Mouse (Mus musculus): ENCODE results near the gene Ctss.

GRCm38 (mm10) chr3:95499496-95500140, 27.0 kb upstream of the Ctss start:
- TF ChIP-seq CTCF (IDR thresholded peaks at IDR 0.05; ENCODE audit: insufficient read depth, low read depth, low read length): no peak
- no peak for TF ChIP-seq POLR2A (IDR thresholded peaks at IDR 0.05; ENCODE audit: insufficient read depth, low read depth, low read length)

Measured in olfactory bulb, adult 2 months (tissue).